Mouse (Mus musculus) spleen, postnatal 10 days (tissue): ENCODE measurements around the gene Map1b.

ENCODE experiments used
- DNase-seq, 2 experiments: peaks; one replicate each; pipeline ENCODE4 v3.0.0; 2021 to 2022; ENCODE audit warnings: low spot score in 2 of 2

Map1b gene

DNA sequence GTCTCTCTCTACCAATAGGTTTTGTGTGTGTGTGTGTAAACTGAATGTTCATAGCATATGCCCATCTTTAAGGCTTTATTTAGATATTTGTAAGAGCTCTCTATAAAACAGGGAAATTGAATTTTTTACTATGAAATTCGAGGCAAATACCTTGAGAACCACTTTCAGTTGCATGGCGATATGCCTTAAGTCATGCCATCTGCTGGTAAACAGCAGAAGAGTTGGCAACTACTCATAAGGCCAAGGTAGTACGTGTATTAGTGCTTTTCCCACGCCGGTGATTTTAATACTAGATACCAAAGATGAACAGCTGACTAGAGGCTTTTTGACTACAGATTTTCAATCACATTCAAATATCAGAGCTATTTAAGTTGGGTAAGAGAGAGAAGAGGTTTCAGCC, 27.2 kb downstream of the Map1b start:
- no peak for DNase-seq

DNA sequence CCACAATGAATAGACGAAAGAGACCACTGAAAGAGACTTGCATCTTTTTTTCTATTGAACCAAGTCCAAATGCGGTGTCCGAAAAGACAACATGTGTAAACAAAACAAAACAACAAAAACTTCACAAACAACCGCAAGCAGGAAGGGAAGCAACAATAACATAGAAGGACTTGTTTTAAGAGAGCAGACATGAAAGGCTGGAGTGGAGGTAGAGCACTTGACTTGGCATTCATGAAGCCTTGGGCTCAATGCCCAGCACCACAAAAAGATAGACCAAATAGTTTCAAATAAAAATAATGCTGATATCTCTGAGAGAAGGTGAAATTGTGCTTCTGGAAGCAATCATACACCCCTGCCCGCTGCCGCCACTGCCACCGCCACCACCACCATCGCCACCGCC, 30.5 kb downstream of the Map1b start:
- no peak for DNase-seq

DNA sequence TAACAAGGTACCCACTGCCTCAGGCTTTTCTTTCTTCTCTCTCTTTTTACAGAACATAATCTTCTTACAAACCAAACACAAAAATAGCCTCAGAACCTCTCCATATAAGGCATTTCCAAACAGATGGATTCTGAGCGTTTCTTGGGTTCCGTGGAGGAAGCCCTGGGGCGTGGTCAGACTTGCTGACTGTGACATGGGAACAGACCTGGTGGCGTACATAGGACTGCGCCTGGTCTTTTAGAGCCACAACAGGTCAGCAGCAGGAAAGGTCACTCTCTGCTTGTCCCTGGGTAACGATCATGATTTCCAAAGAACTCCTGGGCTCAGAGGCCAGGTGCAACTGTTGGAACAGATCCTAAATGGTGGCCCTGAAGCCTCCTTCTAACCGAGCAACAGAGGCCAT, 31.0 kb downstream of the Map1b start:
- DNase-seq = no peak

DNA sequence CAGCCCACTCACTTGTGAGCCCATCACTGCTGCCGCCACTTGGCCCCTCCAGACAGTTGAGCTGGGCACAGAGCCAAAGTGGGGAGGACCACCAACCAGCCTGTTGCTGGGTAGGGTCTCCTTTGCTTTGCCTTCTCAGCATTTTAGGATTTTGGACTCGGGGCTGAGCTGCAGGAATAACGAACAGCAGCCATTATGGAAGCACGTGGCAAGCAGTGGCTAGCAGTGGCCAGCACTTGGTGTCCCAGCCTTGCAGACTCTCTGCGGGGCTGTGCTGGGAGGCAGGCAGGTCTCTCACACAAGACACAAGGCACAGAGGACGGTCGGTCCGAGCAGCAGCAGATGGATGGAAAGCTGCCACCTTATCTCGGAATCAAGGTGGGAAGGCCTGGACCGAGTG, 31.4 kb downstream of the Map1b start:
- no peak for DNase-seq

DNA sequence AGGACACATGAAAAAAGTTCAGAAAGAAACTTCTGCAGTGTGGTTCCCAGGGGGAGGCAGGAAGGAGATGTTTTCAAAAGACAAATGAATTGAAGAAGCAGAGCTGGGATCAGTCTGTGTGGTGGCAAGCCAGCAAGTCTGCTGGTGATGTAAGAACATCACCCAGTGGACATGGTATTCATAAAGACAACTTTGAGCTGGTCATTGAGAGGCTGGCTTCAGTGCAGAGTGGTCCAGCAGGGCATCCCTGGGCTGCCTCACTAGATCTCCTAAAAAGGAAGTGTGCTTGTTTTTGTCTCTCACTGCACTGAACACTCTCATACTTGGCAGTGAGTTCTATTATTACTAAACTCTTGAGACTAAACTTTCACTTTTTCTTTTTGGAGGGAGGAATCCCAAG, 32.9 kb downstream of the Map1b start:
- no peak for DNase-seq

DNA sequence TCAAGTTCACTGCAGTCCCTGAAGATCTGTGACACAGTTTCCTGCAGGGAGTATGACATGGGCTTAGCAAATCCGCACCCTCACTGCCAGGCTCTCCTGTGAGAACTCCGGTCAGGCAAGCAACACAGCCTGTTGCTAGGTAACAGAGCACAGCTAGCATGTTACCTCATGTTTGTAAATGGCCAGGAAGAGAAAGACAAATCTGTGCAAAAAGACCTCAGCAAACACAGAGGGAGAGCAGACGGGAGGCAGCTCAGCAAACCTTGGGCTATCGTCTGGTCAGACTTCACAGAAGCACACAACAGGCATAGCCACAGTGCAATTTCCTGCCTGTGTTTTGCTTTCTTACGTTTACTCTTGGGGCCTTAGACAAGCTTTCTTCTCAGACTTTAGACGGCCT, 40.9 kb downstream of the Map1b start:
- no peak for DNase-seq

DNA sequence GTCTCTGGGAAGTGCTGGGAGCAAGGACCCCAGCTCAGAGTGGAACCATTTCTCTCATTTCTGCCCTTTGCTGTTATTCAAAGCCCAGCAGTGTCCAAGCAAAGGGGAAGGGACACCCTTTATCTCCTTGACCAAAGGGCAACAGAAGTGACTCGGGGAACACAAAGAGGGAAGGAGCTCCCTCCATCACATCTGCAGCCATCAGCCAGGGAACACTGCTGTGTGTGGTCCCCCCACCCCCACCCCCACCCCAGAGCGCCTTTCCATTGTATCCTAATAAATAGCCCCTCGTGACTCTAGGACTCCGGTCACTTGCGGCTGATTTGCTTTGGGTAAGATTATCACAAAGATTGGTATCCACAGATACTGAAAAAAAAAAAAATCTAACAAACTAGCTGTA, 41.3 kb downstream of the Map1b start:
- no peak for DNase-seq

DNA sequence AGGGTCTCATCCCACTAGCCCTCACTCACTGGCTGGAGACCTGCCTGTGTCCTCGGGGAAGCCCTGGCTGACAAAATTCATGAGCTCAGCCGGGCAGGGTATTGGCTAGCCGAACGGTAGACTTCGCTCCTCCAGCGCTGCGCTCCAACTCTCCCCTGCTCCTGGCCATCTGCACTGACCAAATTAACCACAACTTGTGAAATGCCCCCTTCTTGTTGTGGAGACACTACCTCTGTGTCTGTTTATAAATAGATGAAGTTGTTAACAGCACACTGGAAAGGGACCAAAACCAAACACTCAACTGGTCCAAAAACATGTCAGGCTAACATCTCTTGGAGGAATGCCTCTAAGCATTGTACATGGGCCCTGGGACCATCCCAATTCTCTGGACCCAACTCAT, 42.2 kb downstream of the Map1b start:
- no peak for DNase-seq

DNA sequence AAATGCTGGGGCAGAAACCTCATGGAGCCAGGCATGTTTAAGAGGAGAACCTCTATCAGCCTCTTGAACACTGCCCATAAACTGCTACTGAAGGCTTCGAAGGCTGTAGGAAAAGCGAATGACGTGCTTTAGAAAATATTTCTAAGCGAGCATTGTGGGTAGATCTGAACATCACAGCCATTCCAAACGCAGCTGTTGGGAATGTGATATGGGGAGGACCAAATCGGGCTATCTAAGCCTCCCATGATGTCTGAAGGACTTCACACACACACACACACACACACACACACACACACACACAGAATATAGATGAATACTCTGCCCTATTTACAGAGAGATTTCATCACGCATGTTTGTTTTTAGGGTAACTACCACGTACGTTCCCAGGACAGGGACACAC, 44.3 kb downstream of the Map1b start:
- DNase-seq = no peak

DNA sequence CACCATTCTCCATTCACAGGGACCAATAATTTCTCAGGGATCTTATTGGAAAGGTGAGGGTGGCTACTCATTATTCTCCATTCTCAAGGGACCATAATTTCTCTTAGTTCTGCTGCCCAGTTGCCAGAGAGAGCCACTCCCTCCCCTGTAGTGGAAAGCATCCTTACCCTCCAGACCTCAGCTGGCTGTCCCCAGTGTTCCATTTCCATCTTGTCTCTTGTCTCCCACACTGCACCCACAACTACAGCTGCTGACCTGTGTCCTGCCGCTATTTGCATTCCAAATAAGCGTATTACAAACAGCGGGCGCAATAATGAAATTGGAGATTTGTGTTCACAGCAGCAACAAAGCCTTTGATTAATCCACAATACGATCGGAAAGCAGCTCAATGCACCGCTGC, 46.3 kb downstream of the Map1b start:
- DNase-seq = no peak

DNA sequence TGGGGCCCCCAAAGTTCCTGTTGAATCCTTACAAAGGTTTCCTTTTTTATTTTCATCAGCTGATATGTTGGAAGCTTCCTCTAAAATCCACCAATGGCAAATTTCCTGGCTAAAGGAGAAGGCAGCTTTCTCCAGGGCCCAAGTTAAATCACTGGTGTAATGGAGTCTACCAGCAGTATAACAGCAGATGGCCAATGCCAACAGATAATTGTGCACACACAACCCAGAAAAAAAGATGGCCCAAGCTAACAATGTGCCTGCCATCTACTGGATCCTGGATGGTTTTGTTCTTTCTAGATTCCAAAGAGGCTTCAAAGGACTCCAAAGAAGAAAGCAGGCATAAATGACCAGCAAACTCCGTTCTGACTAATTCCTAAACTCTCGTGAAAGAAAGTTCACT, 48.1 kb downstream of the Map1b start:
- DNase-seq = no peak

DNA sequence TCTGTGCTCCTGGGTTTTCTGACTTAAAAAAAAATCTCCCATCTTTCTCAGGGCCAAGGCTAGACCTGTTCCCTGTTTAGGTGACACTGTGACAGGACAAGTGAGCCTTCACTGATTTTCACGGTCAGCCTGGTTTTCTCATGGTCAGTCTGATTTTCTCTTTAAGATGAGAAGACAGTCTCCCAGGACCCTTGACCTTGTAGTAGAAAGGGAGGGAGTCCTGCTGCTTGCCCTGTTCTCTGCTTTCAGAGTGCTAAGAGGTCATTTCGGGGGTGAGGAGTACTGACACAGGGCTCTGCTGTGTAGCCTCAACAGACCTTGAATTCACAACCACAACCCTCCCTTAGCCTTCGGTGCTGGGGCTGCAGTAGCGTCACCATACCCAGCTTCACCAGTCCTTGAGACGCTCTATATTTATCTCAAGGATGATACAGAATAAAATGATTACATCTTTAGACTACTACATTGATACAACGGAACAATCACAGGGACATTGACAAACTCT, 49.5 kb downstream of the Map1b start:
- DNase-seq = no peak

DNA sequence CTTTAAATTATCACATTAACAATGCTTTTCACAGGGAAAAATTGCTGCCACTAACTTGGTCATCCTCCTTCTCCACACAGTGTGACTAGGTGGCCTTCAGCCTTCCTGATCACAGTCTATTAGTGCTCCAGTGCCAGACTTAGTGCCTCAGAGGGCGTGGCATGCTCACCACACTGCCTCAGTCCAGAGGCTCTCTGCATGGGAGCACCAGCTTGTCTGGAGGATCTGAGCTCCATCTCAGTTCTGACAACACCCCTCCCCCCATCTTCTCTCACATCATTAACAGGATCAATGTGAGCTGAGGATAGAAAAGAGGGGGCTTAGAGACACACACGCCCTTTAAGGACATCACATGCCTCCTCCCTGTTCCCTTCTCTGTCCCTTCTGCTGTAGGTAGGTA, 50.3 kb downstream of the Map1b start:
- no peak for DNase-seq

DNA sequence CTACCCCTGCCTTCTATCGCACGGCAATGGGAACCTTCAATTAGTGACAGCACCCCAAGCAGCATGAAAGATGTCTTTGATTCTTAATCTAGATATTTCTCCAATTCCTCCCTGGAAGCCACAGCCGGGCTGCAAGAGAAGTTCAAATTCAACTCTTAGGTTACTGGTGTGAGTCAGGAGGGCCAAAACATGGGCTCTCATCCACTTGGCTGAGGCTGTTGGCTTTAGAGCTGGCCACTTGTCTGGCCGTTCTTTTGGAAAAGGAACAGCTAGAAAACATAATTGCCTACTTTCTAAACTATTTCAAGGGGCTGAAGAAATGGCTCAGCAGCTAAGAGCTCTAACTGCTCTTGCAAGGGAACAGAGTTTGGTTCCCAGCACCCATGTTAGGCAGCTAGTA, 51.8 kb downstream of the Map1b start:
- DNase-seq = no peak

DNA sequence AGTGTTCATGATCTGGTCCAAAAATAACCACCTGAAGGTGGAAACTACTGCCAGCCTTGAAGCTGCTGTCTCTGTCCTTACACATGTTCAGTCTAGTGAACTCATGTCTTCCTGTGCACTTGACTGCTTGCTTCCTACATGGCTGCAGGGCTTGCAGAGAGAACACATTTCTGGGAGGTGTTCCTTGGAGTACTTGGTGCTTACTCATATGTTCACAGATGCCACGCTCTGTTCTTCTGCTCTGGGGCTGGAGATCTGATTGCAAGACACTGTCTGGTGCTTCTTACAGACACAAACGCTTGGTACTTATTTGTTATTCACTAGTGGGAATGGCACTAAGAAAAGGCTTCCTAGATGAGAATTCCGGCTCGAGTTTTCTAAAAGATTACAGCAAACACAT, 54.5 kb downstream of the Map1b start:
- no peak for DNase-seq

DNA sequence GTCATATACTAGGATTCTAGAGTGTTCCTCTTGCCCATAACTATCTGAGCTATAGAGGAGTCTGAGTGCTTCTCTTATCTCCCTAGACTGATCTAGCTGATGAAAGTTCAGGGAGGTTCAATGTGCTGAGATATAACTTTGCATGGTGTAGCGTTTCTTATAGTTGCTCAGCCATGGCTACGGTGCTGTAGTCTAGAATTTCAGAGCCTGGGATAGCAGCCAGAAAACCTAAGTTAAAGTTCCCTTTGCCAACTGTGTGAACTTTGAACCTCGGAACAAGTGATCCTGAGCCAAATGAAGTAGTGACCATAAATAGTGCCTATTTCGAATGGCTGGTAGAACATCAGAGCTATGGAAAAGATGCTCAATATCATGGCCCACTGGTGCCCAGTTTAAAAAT, 56.7 kb downstream of the Map1b start:
- DNase-seq = no peak

DNA sequence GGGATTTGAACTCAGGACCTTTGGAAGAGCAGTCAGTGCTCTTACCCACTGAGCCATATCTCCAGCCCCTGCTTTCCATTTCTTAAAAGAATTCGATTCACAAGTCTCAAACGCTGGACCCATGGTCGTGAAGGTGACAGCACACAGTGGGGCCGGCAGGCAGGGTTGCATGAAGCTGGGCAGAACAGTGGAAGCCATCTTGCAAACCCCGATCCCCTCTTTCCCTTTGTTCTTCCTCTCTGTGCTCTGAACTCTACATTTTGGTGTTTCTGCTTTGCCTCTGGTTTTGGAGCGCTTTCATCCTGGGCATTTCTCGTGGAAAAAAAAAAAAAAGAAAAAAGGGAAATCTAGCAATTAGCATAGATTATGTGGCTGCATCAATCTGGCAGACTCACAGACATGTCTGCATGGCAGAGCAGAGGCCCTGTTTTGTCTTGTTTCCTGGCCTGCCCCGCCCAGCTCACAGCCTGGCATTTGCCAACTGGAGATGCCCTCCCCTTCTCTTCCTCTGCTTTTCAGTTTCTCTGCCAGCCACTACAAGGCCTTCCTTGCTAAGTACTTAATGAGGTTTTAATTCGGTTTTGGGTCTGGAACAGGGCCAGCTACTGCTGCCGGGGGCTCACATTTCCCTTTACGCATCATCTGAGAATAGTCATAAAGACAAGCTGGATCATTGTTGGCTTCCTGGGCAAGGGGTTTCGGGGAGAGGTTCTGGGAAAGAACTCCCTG, 57.5 kb downstream of the Map1b start:
- DNase-seq = no peak

DNA sequence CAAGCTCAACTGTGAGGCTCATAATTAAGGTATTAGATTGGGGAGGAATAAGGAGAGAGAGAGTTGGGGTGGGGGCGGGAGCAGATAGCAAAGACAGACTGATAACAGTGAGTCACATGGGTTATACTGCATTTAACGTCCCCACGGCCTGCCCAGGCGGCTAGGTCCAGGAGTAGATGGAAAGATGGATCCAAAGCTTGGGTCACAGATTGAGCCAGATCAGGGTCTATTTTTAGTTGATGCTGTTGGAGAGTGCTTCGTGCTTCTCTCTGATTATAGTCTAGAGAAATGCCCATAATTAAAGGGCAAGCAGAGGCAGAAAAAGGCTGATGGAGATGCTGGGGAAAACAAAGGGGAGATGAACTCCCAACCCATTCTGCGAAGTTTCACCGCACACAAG, 61.4 kb downstream of the Map1b start:
- DNase-seq = no peak

DNA sequence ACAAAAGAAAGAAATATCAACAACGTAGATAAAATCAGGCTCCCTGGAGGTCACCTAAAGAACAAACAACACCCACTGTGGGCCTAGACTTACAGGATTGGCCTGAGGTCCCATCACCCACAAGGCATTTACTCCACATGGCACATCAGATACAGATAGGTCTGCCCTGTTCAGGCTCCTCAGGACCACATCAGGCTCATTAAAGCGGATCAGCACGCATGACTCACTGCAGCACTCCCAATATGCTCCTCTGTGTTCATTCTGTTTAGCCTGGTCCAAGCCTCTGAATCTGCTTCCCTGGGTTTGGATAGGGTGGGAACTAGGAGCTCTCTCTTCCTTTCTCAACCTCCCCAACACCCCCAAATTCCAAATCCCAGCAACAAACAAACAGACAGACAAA, 63.9 kb downstream of the Map1b start:
- DNase-seq = no peak

DNA sequence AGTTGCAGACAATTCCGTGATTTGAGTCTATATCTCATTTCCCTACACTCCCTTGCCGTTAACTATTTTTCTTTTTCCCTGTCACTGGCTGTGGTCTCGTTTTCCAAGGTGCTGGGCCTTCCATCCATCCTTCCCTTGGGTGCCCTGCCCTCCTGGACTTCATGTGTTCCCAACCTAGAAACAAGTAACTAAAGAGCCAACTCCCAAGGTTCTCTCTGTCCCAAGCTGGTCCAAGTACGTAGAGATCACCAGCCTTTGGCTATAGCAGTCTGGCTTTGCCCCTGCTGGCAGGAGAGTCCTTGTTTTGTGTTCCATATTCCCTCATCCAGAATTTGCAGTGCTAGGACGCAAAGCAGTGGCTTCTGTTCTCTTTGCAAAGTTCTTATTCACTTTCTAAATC, 65.1 kb downstream of the Map1b start:
- no peak for DNase-seq

DNA sequence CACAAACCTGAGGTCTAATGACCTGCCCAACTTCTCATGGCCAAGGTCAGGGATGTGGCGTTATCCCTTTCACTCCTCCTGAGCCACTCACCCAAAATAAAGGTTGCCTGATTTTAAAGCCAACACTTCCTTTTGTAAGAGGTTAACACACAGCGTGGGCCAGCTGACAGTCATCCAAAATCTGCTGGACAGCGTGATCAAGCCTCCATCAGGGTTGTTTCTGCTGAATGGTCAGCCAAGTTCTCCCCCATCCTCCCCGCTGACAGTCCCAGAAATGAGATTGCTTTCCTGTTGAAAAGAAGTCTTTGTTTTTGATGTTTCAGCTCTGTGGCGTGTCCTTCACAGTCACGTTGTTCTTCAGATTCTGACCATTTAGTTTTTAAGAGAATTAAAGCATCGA, 65.6 kb downstream of the Map1b start:
- no peak for DNase-seq

DNA sequence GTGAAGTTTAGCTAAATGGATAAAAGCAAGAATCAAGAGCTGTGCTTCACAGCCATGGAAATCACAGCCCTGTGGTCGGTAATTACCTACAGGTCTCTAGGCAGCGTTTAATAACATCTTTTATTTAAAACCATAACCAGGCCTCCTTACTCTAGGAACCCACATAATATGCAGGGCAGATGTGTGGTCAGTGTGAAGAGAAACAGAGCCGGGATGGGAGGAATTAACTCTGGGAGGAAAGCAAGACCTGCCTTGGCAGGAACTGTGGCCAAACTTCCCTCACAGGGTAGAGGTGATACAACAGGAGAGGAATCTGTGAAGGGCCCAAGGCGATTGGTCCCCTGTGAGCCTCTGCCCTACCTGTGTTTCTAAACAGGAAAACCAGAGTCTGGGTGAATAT, 66.8 kb downstream of the Map1b start:
- no peak for DNase-seq

DNA sequence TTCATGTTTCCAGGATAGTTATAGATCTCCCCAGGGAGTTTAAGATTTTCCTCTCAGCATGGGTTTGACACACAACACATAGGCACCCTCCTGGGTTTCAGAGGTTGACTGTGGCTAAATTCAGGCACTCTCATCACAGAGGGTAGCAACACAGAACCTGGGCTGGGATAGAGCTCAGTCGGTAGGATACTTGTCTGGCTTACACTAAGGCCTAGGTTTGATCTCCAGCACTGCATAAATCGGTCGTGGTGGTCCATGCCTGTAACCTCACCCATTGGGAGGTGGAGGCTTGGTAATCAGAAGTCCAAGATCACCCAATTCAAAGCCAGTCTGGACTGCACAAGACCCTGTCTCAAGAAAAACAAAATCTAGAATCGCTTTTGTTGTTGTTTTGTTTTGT, 68.1 kb downstream of the Map1b start:
- no peak for DNase-seq
